Mouse (Mus musculus): ENCODE measurements at regions not wholly inside any gene's neighbourhood (a gene's known extent, or its start where the extent isn't known, plus 50 kb on each side); places are given as distances from the start of the nearest gene placed in this dataset.

- DNase-seq (ENCODE audit: low read depth) = no peak
These were observed 127.7 kb downstream of the Pros1 start for GRCm38 (mm10) chr16:62981821-62982220.

GRCm38 (mm10) chr16:62982558-62982957, 128.5 kb downstream of the Pros1 start:
- DNase-seq (ENCODE audit: low read depth) = no peak

GRCm38 (mm10) chr16:62995555-62995954, 141.4 kb downstream of the Pros1 start:
- DNase-seq (ENCODE audit: low read depth) = no peak

GRCm38 (mm10) chr16:63011151-63011734, 157.1 kb downstream of the Pros1 start:
- no peak for DNase-seq (ENCODE audit: low read depth)

- peak; percentile 23 for DNase-seq (ENCODE audit: low read depth)
These were observed 160.3 kb downstream of the Pros1 start for GRCm38 (mm10) chr16:63014453-63014852.

- peak; percentile 19 for DNase-seq (ENCODE audit: low read depth)
These were observed 162.0 kb downstream of the Pros1 start for GRCm38 (mm10) chr16:63016144-63016543.

GRCm38 (mm10) chr16:63016658-63017057, 162.6 kb downstream of the Pros1 start:
- no peak for DNase-seq (ENCODE audit: low read depth)

GRCm38 (mm10) chr16:63030399-63030798, 176.3 kb downstream of the Pros1 start:
- no peak for DNase-seq (ENCODE audit: low read depth)

- DNase-seq (ENCODE audit: low read depth) = no peak
These were observed 176.9 kb downstream of the Pros1 start for GRCm38 (mm10) chr16:63031035-63031434.

GRCm38 (mm10) chr16:63031802-63032201, 177.7 kb downstream of the Pros1 start:
- no peak for DNase-seq (ENCODE audit: low read depth)

GRCm38 (mm10) chr16:63049100-63049499, 195.0 kb downstream of the Pros1 start:
- no peak for DNase-seq (ENCODE audit: low read depth)

GRCm38 (mm10) chr16:63062883-63063282, 208.8 kb downstream of the Pros1 start:
- no peak for DNase-seq (ENCODE audit: low read depth)

- DNase-seq (ENCODE audit: low read depth) = no peak
These were observed 215.9 kb downstream of the Pros1 start for GRCm38 (mm10) chr16:63069987-63070386.

- DNase-seq (ENCODE audit: low read depth) = no peak
These were observed 221.7 kb downstream of the Pros1 start for GRCm38 (mm10) chr16:63075814-63076213.

GRCm38 (mm10) chr16:63081383-63081782, 227.3 kb downstream of the Pros1 start:
- DNase-seq (ENCODE audit: low read depth) = no peak

- no peak for DNase-seq (ENCODE audit: low read depth)
These were observed 229.1 kb downstream of the Pros1 start for GRCm38 (mm10) chr16:63083256-63083655.

- no peak for DNase-seq (ENCODE audit: low read depth)
These were observed 230.1 kb downstream of the Pros1 start for GRCm38 (mm10) chr16:63084021-63084756.

- no peak for DNase-seq (ENCODE audit: low read depth)
These were observed 232.1 kb downstream of the Pros1 start for GRCm38 (mm10) chr16:63086086-63086796.

GRCm38 (mm10) chr16:63091471-63092300, 237.6 kb downstream of the Pros1 start:
- no peak for DNase-seq (ENCODE audit: low read depth)

GRCm38 (mm10) chr16:63094126-63094840, 240.2 kb downstream of the Pros1 start:
- DNase-seq (ENCODE audit: low read depth) = no peak

- no peak for DNase-seq (ENCODE audit: low read depth)
These were observed 248.3 kb downstream of the Pros1 start for GRCm38 (mm10) chr16:63102362-63102761.

GRCm38 (mm10) chr16:63102930-63103329, 248.8 kb downstream of the Pros1 start:
- DNase-seq (ENCODE audit: low read depth) = no peak
